Mouse (Mus musculus): ENCODE measurements around the gene Adora1.

The Adora1 gene

DNA sequence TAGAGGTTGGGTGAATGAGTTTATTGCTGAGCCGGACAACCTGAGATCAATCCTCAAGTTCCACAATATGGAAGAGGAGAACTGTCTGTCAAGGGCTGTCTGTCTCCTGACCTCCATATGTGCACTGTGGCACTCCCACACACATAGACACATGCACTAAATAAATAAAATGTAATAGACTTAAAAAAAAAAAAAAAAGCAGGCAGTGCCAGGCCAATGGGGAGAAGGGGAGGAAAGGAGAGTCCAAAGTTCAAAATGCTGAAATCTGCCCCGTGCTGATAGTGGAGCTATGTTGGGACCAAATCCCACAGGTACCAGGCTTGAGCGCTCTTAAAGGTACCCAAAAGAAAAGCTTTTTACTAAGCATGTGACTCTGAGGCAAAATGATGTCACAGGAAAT lies 2.2 kb upstream of the Adora1 start:
- DNase-seq (ENCODE audit: low spot score in 2 of 2) = no peak

DNA sequence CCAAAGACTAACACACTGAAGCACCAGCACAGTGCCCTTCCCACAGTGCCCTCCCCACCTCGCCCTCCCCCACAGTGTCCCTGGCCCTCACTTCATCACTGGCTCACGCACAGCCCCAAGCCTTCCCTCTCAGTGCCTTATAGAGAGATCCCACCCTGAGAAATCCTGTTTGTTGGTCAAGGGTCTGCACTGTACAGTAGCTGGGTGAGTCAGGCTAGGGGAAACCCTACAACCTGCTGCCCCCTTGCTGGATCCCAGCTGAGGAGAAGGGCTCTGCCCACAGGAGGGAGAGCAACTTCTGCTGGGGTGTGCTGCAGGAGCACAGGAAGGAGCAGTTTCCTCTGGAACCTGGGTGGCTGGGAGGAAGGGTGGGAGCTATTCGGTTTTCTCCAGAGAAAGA lies 911 bp upstream of the Adora1 start:
- DNase-seq (ENCODE audit: low spot score in 2 of 2) = no peak

DNA sequence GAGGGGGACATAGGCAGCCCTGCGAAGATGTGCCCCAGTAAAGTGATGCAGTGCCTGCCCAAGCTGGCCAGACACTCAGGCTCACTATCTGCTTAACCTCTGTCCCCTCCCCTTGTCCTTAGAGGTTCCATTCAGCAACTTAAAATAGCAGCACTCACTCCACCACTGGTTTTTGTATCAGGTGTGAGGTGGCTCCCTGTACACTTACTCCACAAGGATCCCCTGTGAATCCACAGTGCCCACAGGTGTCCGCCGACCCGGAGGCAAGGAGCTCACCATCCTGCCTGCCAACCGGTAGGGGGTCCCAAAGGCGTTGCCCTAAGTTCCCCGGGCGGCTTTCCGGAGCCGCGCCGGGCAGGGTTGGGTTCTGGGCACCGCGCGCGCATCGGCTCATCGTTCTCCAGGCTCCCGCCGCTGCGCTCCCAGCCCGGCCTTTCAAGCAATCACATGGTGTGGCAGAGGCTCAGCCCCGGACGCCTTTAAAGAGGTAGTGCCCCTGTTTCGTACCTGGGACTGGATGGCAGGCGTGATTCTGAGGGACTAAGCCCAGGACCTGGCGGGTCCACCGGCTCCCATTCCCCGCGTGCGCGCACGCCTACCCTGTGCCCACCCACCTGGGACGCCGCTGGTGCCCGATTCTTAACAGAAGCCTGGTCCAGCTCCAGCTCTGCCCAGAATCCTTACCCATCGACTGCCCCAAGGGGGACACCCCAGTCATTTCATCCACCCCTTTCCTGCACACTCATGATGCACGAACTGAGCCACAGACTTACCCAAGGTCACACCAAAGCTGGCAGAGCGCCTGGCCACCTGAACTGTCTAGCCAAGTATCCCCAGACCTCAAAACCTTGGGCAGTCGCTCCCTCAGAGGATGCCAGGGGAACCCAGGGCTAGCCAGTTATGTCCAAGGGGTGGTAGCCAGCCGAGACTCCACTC lies 508 bp downstream of the Adora1 start:
- no peak for DNase-seq (ENCODE audit: low spot score in 2 of 2)

DNA sequence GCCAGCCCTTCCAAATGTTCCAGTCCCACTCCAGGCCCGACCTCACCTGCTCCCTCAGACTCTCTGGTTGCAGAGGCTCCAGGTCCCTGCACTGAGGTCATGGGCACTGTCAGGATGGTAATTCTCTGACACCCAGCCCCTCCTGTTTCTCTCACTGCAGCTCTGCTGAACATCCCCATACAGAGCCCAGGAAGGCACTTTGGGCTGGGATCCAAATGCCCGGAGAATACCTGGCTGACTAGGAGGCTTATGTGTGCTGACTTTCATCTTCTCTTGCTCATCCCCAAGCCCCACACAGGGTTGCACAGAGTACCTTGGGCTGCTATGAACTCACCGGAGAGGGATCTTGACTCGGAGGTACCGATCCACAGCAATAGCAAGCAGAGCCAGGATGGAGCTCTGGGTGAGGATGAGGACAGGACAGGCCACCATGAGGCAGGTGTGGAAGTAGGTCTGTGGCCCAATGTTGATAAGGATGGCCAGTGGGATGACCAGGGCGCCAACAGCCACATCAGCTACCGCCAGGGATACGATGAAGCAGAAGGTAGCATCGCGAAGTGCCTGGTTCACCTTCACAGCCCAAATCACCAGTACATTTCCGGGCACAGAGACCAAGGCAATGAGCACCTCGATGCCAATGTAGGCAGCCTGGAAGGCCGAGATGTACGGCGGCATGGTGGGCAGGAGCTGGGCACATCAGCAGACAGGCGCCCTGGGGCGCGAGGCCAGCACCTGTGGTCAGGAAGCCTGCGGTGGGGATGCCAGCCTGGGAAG lies 1.4 kb downstream of the Adora1 start:
- DNase-seq (ENCODE audit: low spot score in 2 of 2) = no peak

DNA sequence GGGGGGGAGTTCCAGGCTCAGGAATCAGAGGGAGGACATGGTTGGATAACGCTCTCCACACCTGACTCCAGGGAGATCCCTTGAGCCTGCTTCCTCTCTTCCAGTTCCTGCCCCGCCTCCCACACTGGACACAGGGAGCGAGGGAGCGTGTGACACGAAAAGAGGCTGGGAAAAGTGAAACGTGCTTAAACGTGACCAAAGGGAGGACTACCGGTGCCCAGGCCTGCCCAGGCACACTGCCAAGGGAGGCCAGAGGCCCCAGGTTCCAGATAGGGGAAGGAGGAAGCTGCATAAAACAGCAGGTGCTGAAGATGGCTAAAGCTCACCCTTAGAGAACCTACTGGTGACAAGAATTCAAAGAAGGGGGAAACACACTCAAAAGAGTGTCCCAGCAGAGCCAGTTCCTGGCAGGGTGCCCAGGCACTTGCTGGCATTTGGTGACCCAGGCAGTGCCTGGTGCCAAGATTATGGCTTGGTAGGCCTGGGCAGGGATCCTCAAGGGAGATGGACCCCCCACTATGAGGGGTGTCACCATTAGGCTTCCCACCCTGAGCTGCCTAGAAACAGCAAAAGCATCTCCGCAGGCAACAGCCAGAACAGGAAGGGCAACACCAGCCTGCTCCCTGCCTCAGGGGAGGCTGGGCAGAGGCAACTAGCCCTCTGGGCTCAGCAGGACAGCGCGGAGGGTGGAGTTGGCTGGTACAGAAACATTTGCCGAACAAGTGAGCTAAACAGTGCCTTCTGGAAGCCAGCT lies 2.3 kb downstream of the Adora1 start:
- no peak for DNase-seq (ENCODE audit: low spot score in 2 of 2)

DNA sequence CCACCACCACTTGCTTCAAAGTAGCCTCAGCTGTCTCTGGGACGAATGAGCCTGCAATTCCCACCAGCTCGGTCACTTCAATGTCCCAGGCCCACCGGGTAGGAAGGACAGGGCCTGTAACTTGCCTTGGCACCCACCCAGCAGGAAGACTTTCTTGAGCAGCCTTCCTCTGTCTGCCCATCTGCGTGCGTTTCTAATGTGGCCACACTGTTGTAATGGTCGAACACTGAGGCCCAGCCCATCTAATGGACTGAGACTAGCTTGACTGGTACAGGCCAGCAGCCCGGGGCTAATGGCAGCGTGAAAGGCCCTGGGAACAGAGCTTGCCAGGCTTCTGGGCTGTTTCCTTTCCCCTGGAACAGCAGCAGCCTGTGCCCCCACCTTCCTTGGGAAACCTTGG lies 2.9 kb downstream of the Adora1 start:
- no peak for DNase-seq (ENCODE audit: low spot score in 2 of 2)

DNA sequence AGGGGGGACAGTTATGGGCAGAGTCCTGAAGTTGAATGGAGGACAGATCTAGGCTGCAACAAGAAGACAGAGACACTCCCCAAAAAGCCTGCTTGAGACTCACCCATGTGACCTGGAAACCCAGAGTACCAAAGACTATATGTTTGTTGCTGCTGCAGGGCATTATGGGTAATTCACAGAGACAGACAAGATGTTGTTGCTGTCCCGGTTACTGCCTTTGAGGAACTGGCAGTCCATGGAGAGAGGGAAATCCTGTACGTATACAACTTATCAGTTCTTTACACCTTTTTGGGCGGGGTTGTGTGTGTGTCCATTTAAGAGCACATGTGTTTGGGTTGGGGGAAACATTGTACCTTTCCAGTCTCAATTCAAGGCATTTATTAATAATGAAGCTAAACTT lies 3.5 kb downstream of the Adora1 start:
- no peak for DNase-seq (ENCODE audit: low spot score in 2 of 2)

DNA sequence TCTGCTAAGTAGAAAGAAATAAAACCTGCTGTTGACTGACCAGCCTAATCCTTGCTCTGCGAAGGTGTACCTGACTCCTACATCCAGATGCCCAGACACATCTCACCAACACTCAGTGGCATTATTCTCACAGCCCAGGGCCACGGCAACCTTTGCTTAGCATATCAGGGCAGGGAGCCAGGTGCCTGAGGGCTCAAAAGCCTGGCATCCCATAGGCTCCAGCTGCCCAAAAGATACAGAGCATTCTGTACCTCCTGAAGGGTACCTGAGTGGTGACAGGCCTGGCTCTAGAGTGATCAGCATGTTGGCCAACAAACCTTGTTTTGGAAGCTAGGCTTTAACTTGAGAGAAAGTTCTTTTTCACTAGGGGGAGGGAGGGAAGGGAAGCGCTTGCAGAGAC lies 4.0 kb downstream of the Adora1 start:
- DNase-seq (ENCODE audit: low spot score in 2 of 2) = no peak

DNA sequence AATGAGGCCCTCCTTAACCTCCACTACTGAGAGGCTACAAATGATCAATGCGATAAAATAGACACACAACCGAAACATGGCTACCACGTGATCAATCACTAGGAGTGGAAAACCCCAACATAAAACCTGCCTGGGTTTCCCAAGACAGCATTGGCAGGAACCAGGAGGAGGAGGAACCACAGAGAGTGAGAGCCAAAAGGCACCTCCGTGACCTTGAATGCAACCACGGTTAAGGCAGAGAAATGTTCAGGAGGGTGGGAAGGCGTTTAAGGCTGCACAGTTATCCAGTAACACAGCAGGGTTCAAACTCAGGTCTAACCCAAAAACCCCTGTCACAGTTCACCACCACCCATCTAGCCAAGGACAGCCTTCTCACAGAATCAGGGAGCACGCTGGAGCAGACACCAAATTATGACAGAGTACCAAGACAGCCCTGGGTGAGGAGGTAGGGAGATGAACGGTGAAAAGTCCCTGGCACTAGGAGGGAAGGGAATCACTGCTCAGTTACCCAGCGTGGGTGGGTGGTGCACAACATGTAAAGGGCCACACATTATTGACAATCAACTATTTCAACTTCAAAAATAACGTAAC lies 4.5 kb downstream of the Adora1 start:
- DNase-seq (ENCODE audit: low spot score in 2 of 2) = no peak

DNA sequence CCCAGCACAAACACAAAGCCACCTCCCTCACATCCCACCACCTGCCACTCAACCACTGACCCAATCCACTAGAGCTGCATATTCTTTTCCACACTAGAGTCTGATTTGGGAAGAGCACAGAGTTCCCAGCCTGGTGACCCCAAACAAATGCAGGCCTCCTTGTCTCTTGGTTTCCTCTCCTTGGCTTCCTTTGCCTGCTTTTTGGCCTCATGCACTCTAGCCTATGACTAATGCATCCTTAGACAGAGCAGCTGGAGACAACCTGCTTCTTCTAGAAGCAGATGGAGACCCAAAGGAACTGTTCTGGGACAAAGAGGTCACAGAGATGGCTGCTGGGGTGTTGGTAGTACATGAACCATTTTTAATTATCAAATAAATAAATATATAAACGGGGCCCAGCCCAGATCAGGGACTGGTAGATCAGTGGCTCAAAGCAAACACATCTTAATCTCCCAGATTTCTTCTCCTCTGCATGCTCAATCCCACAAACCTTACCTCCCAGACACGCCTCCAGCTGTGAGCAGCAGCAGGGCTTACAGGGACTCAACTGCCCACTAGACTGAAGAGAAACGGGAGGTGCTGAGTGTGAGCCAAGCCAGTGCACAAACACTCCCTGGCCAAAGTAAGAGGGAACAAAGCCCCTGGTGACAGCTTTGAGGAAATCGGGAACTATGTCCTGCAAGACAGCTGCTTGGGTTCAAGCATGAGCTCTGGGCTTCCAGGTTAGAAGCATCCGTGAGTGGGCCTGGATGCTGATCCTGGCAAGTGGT lies 5.2 kb downstream of the Adora1 start:
- no peak for DNase-seq (ENCODE audit: low spot score in 2 of 2)

DNA sequence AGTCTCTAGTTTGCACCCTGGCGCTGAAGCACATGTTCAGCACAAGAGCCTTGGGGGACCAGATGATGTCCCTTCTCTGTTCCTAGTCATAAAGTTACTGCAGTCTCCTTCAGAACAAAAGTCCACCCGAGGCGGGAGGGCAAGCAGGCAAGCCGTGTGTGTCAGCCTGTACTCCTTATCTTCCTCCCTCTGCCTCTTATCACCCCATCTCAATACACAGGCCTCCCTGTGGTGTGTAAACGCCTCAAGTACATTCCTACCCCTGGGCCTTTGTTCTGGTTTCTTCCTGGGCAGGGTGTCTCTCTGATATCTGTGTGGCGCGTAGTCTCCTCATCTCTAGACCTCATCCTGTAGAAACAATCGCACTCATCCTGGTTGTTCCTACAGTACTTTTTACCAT lies 8.5 kb downstream of the Adora1 start:
- DNase-seq (ENCODE audit: low spot score in 2 of 2) = no peak

DNA sequence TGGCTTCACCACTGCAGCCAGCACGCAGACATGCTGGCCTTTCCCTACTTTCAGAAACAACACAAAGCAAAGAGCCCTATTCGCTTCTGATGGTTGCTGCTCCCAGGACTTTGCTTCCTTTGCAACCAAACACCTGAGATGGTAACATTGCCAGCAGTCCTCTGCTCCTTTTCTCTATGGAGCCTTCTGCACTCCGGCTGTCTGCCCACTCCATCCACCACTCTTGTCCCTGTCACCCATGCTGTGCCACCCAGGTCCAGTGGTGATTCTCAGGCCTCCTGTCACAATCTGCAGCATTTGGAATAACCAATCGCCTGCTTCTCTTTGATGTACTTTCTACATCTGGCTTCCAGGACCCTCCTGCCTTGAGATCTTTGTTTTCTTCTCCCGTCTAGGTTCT lies 9.9 kb downstream of the Adora1 start:
- DNase-seq (ENCODE audit: low spot score in 2 of 2) = no peak

DNA sequence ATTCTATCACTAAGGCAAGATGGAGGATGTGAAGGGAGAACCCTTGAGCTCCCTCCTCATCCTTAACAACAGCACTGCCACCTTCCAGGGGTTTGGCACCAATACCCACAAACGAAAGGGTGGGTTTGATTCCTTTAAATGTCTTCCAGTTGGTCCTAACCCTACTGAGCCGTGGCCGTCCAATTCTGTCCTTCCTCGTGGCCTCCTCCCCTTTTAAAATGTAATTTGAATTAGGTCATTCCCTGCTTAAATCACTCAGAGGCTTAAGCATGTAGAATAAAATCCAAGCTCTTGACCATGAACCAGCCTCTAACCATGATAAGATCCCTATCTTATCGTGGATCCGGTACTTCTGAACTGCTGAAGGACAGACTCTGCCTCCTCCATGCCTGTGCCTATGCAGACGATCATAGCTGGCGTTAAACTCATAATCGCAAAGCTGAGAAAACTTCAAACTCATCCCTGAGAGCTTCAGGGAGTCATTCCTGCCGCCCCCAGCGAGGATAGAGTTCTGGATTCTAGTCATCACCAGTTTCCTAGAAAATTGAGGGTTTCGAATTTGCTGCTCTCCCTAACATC lies 10.5 kb downstream of the Adora1 start:
- DNase-seq (ENCODE audit: low spot score in 2 of 2) = no peak

DNA sequence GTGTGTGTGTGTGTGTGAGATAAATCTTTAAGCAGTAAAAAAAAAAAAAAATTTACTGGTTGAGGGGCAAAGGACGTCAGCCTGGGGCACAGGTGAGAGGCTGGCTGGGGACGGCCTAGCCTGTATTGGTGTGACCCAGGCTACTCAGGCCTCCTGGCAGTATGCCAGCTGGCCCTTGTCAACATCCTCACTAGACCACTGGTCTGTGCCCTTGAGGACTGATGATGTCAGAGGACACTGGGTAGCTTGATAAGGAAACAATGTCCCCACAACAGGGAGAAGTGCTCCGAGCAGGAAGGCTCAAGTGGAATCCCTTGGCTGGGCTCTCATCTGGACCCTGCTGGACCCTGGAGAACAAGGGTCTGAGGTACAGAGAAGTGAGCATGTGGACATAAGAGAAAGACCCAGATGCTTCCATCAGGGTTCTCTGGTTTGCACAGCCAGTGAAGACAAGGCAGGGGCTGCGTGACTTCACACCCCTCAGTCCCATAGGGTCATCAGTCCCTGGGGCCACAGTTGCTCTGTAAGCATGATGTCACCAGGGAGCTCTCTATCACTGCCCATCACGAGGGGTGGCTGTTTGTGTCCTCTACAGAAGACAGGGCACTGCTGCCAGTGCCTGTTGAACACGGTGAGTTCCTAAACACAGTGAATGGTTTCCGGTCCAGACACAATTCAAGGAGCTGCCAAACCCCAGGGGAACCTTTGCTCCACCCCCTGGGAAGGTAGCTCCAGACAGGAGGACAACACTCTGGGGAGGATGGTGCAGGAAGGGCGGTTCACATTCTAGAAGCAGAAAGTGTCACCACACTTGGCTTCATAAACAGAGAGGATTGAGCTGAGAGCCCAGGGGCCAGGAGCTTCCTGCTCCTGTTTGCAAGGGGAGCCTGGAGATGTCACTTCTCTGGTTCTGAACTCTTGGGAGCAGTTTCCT lies 12.8 kb downstream of the Adora1 start:
- DNase-seq (ENCODE audit: low spot score in 2 of 2) = no peak

DNA sequence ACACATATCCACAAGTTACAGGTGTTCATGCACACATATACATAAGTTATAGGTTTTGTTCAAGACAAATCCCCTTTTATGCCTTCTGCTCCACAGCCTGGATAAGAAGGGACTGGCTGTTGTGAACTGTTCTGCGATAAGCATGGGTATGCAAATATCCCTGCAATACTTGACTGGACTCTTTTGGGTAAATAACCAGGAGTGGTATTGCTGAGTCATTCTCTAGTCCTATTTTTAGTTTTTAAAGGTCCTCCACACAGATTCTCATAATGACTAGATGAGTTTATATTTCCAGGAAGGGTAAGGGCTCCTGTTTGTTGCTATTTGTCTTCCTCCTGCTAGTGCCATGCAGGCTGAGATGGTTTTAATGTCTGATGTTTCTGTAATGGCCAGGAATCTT lies 14.1 kb downstream of the Adora1 start:
- no peak for DNase-seq (ENCODE audit: low spot score in 2 of 2)

DNA sequence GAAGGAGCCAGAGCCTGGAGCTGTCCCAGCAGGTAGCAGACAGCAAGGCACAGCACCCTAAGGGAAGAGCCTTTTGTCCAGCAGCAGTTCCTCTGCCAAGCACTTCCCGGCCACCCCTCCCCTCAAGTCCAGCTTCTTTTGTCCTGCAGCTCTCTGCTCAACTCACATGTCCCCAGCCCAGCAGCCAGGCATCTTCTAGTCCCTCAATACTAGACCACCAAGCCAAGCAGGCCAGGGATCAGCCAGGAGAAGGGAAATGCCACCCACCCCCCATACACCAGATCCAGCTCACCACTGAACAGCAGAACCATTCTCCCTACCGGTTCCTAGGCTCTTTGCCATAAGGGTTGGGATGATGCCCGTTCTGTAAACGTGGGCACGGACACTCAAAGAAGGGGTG lies 15.6 kb downstream of the Adora1 start:
- no peak for DNase-seq (ENCODE audit: low spot score in 2 of 2)

DNA sequence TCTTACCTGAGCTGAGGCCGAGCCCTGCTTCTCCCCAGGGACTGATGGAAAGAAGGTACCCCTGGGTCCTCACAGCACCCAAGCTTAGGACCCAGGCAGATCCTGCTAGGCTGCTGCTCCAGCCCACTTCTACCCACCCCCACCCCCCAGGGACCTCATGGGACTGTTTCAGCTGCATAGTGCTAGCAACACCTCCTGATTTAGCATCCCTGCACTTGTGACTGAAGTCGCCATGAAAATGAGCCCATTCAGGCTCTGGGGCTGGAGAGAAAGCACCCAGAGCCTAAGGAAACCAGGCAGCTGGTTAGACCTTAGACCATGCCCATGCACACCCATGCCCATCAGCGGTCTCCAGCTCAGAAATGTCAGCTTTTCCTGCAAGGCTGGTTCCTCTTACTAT lies 17.3 kb downstream of the Adora1 start:
- no peak for DNase-seq (ENCODE audit: low spot score in 2 of 2)

DNA sequence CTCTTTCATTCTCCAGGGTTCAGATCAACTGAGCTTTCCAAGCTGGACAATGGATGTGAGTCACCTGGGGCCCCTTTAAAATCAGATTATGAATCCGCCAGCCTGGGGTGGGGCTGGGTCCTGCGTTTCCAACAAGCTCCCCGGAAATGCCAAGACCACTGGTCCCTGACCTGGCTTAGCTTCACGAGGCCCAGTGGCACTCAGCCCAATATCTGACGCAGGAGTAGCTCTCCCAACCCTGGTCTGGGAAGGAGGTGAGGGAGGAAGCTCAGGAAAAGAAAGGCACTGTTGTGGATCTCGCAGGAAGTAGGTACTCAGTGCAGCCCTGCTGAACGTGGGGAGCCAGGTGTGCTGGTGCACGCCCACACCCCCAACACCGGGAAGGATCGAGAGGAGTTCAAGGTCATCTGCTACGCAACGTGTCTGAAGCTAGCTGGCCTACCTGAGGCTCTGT lies 18.2 kb downstream of the Adora1 start:
- no peak for DNase-seq (ENCODE audit: low spot score in 2 of 2)

DNA sequence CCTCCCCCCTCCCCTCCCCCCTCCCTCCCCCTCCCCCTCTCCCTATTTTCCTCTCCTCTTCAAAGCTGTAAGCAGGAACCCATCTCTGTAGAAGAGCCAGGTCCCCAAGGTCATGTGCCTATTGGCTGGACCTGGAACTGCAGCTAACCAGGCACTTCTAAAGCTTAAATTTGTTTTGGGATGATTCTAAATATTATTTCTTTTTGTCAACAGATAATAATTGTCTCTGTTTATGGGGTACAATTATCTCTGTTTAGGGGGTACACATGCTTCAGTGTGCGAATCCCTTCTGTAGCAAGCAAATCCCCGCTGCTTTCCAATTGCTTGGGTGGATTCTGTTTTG lies 18.6 kb downstream of the Adora1 start:
- no peak for DNase-seq (ENCODE audit: low spot score in 2 of 2)
